Mouse (Mus musculus): Measurements from ENCODE around the gene Ttll9.

Gene Ttll9

DNA sequence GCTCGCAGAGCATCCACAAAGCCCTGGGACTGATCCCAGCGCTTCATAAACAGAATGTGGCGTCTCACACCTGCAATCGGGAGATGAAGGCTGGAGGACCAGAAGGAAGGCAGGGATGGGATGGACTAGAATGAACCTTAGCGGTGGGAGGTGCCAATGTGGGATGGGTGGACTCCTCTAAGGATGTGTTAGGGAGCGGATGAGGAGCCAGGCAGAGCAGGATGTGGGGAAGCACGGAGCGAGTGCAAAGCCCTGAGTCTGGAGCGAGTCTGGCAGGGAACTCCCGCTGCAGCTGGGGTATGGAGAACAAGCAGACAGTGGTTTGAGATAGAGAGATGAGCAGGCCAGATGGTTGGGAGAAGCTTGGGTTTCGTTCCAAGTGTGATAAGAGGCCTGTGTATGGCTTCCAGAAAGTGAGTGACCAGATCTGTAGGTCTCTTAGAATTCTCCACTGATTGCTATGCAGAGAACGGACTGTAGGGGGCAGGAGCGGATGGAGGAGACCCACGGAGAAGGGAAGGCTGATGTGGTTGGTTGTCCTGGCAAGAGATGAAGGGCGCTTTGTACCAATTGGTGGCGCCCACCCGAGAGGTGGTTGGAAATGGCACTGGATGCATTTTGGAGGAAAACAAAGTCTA lies 85.7 kb downstream of the Ttll9 start:
- no peak for DNase-seq (ENCODE audit: low read depth in 1 of 2, low spot score in 2 of 2)

DNA sequence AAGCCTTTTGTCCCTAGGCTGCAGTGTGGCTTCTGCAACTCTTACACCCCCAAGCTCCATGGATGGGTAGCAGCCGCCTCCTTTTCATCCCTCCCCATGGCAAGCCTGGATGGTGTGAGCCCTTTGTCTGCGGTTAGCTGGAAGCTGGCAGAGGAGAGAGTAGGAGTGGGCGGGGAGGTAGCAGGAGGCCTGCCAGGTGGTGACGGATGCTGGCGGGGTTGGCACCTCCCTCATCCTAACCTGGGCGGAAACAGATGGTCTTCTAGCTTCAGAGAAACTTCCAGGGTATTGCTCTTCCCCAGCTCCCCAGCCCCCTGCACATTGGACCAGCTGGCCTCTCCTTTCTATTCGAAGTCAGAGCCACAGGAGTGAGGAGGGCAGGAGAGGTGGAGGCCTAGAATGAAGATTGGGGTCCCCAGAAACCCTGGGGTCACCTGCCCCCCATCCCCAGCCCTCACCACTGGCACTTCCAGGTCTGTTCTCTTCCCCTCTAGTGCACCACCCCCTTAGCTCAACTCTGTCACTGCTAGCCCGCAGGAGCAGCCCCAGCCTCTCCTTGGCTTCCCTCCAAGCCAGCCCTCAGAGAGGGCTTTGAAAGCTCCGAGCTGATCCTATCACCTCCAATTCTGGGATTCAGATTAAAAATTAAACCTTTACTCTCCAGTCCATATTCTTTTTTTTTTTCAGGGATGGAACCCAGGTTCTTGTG lies 87.2 kb downstream of the Ttll9 start:
- DNase-seq (ENCODE audit: low read depth in 1 of 2, low spot score in 2 of 2) = no peak

GRCm38 (mm10) chr2:153049997-153050358 lies 87.7 kb downstream of the Ttll9 start:
- DNase-seq (ENCODE audit: low read depth in 1 of 2, low spot score in 2 of 2) = no peak

GRCm38 (mm10) chr2:153051095-153051494 lies 88.8 kb downstream of the Ttll9 start:
- DNase-seq (ENCODE audit: low read depth in 1 of 2, low spot score in 2 of 2) = no peak

DNA sequence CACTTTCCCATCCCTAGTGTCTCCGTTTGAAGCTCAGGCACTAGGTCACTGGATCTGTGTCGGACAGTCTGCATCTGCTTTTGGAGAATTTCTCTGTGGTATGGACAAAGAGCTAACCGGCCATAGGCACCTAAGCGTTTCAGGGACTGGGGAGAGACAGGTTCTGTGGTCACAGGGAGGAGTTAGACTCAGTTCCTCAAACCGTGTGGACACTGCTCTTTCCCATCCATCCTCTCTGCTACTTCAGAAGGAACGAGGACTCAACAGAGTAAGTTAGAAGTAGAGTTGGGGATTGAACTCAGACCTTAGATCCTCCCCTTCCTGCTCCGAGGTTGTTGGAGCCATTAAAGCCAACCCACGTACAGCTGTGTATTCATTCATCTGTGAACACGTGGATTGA lies 89.3 kb downstream of the Ttll9 start:
- no peak for DNase-seq (ENCODE audit: low read depth in 1 of 2, low spot score in 2 of 2)

DNA sequence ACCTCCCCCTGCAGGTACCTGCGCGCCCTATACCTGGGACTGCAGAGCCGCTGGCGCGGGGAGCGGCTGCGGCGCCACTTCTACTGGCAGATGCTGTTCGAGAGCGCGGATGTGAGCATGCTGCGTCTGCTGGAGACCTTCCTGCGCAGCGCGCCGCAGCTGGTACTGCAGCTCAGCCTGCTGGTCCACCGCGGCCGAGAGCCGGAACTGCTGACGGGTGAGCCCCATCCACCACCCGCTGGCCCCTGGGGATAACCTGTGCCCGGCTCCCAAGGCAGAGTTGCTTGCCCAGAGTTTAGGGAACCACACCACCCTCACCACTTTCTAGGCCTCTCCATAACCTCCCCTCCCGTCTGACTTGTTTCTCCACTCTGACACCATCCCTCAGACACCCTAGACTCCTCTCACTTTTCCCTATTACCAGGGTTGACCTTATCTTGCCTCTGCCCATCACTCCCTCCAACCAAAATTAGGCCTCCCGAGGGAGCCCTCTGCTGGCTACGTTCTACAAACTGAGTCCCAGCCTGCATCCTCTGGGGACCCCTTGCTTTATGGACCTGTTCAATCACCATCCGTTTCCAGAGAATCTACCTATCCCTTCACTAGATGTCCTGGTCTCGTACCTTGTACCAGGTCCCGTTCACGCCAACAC lies 90.5 kb downstream of the Ttll9 start:
- DNase-seq (ENCODE audit: low read depth in 1 of 2, low spot score in 2 of 2) = no peak

- DNase-seq (ENCODE audit: low read depth in 1 of 2, low spot score in 2 of 2) = no peak
These were observed 91.6 kb downstream of the Ttll9 start for GRCm38 (mm10) chr2:153053896-153054295.

- DNase-seq (ENCODE audit: low read depth in 1 of 2, low spot score in 2 of 2) = no peak
These were observed 93.1 kb downstream of the Ttll9 start for GRCm38 (mm10) chr2:153055270-153055920.
